Mouse (Mus musculus) cerebellum, adult 2 months (tissue): ENCODE measurements around the gene Ptges. TPM values are rescaled to one million over a fixed set of nuclear protein-coding genes. Genes with fewer than 3 reads are reported as not detected.
A peak's percentile ranks its signal among the peaks of the same experiment; 100 is the strongest.

Experiments used
- DNase-seq, 2 experiments: peaks; one replicate each; pipeline ENCODE4 v3.0.0; 2021
- H3K27ac ChIP-seq: fragments of 200-500 bp; 2 replicates; pipeline ENCODE4 v1.5.1; 2012; ENCODE audit warnings: low read length, control low read depth, inconsistent platforms; ENCODE audit not compliant: insufficient read depth
- H3K27me3 ChIP-seq: fragments of 200-500 bp; 2 replicates; pipeline ENCODE4 v1.6.1; 2012; ENCODE audit warnings: inconsistent platforms, mild to moderate bottlenecking, low read length, moderate library complexity; ENCODE audit not compliant: control insufficient read depth, insufficient read depth
- H3K4me1 ChIP-seq: fragments of 200-500 bp; 2 replicates; pipeline ENCODE4 v1.6.1; 2011; ENCODE audit warnings: low read length; ENCODE audit not compliant: control insufficient read depth, insufficient read depth
- H3K4me3 ChIP-seq: fragments of 200-500 bp; replicated peaks from 2 replicates; pipeline ENCODE3; 2011; ENCODE audit warnings: mild to moderate bottlenecking, low read depth, low read length, control low read depth; ENCODE audit not compliant: insufficient read depth
- CTCF ChIP-seq: fragments of 200-500 bp; IDR thresholded peaks from 2 replicates; pipeline ENCODE4 v1.5.1; 2011; ENCODE audit warnings: low read depth, mild to moderate bottlenecking, control low read depth, low read length, moderate library complexity, borderline replicate concordance; ENCODE audit not compliant: insufficient read depth
- POLR2A ChIP-seq: fragments of 200-500 bp; IDR thresholded peaks from 2 replicates; pipeline ENCODE4 v1.6.1; 2011; ENCODE audit warnings: low read length, control low read depth, borderline replicate concordance; ENCODE audit not compliant: insufficient read depth
- WGBS: fragments of 180-500 bp; shearing (Covaris S2); methylation state at CpG from one replicate; pipeline ENCODE4 v1.1.7; 2018; 5-methylcytosine and 5-hydroxymethylcytosine counted together
- polyA plus RNA-seq: library from polyadenylated mRNA; depleted of rRNA; stranded (reverse); fragments of >200 nt; gene quantifications from 2 replicates; pipeline ENCODE4 v1.2.3, GENCODE M21; 2012

The Ptges gene
- polyA plus RNA-seq, 1 experiment, result 3.7 TPM

DNA sequence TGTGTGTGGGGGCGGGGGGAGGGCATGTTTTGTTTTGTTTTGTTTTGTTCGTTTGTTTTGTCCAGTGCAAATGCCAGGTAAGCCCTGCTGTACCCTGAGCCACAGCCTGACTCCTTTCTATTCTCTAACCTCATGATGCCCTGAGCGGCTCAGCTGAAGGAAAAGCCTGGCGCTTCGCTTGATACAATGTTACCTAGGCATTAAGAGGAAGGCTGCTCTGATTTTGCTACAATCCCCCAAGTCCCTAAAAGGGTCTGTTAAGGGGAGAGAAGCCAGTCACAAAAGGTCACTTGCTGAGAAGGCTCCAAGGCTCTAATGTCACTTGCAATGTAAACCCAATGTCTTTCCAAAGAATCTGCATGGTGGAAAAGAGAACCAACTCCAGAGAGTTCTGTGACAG lies 14.3 kb downstream of the Ptges start:
- 84% methylated on average over 5 of the region's 5 CpGs for WGBS
- Histone ChIP-seq H3K27me3 (no peaks in the 10 kb centered on the region), H3K4me1 (peaks cover 3% of the 10 kb centered on the region; the same call in 1 of the 2 replicates), H3K4me3 (no peak overlapping the region), H3K27ac (no peak overlapping the region)
- no peak for TF ChIP-seq CTCF
- TF ChIP-seq POLR2A, result no peak
- no peak for DNase-seq

DNA sequence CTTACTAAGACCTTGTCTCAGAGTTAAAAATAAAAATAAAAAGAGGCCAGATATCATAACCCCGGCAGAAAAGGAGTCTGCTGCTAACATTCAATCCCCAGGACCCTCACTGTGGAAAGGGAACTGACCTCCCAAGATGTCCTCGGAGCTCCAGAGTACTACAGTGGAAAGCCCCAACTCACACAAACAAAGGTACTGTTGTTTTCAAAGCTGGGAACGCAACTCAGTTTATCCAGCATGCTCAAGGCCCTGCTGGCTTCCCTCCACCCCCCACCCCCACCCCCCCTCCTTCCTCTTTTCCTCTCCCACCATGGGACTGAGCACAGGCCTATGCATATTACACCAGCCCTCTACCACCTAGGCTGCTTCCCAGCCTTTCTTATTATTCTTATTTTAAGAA lies 14.8 kb downstream of the Ptges start:
- Histone ChIP-seq H3K4me1 (peaks cover 3% of the 10 kb centered on the region; the same call in 1 of the 2 replicates), H3K4me3 (no peak overlapping the region), H3K27ac (no peak overlapping the region), H3K27me3 (no peaks in the 10 kb centered on the region)
- WGBS, result 48% methylated on average over 3 of the region's 3 CpGs
- DNase-seq, result no peak
- TF ChIP-seq POLR2A (no peak), CTCF (no peak)

DNA sequence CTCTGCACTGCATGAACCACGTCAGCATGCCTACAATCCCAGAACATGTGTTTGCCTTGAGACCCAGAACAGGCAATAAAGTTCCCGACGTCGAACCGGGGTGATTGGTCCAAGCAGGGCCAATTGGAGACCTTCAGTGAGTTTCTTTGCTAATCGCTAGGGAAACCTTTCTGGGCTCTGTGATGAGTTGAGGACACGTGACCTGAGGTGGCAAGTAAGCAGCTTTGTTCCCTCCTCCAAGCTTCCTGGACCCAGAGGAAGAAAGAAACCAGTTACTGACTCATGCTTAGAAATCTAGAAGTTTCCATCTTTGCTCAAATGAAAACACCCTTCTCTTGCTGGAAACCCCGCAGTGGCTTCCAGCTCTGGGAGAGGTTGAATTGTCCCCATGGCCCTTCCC lies 16.6 kb downstream of the Ptges start:
- 89% methylated on average over 8 of the region's 8 CpGs for WGBS
- Histone ChIP-seq H3K4me3 (no peak overlapping the region), H3K4me1 (peaks cover 3% of the 10 kb centered on the region; the same call in 1 of the 2 replicates), H3K27ac (no peak overlapping the region), H3K27me3 (no peaks in the 10 kb centered on the region)
- TF ChIP-seq CTCF (no peak), POLR2A (no peak)
- DNase-seq, result no peak

DNA sequence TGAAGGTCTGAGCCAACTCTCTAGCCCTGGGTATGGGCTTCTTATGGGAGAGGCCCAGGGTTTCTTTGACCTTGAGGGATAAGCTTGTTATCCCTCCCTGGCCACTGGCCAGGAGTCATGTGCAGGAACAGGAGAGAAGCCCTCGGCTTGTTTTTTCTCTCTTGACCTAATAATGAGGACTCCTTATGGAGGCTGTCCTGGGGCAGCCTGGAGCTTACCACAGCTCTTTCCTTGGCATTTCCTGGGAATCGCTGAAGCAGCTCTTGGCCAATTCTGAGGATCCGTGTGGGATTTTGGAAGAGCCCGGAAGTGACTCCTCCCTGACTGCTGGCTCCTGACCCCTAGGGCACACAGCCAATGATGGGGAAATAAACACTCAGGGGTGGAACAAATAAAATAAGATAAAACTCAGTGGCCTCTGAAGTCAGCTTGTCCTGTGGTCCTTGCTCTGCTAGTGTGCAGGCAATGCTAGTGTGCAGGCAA lies 17.3 kb downstream of the Ptges start:
- WGBS, result 34% methylated on average over 4 of the region's 4 CpGs

GRCm38 (mm10) chr2:30906641-30907040 lies 23.0 kb downstream of the Ptges start:
- Histone ChIP-seq H3K27me3 (no peaks in the 10 kb centered on the region; the same call in 1 of the 2 replicates), H3K4me1 (peaks cover 3% of the 10 kb centered on the region; the same call in 1 of the 2 replicates), H3K4me3 (no peak overlapping the region), H3K27ac (no peak overlapping the region)
- 75% methylated on average over 4 of the region's 4 CpGs for WGBS
- no peak for DNase-seq
- TF ChIP-seq CTCF, result no peak
- TF ChIP-seq POLR2A, result no peak

More for the DNA sequence above, 17.3 kb downstream of the Ptges start:
- DNase-seq, result no peak
- Histone ChIP-seq H3K4me1 (no peaks in the 10 kb centered on the region), H3K27ac (no peak overlapping the region), H3K27me3 (no peaks in the 10 kb centered on the region), H3K4me3 (no peak overlapping the region)
- TF ChIP-seq POLR2A (no peak), CTCF (no peak)

DNA sequence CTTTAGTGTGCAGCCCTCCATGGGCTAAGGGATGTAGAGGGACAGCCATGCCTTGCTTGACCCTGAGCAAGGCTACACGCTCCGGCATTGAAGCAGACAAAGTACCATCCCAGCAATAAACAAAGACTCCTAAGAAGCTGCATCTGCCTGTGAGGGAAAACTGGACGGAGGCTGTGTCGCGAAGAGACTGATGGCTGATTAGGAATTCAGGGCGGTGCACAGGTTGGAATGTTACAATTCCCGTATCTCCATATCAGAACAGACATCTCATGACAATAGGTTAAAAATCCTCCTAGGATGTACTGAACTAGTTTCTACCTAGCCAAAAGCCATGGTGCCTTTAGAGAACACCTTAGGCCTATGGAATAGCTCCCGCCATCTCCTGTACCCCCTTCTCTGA lies 23.8 kb downstream of the Ptges start:
- TF ChIP-seq CTCF (no peak), POLR2A (no peak)
- H3K4me3 ChIP-seq, result no peak overlapping the region
- no peaks in the 10 kb centered on the region; the same call in 1 of the 2 replicates for H3K27me3 ChIP-seq
- DNase-seq, result no peak
- H3K27ac ChIP-seq, result no peak overlapping the region
- H3K4me1 ChIP-seq, result peaks cover 3% of the 10 kb centered on the region; the same call in 1 of the 2 replicates
- 94% methylated on average over 8 of the region's 8 CpGs for WGBS

- 60% methylated on average over 7 of the region's 7 CpGs for whole genome bisulfite sequencing
- Histone ChIP-seq H3K4me1 (peaks cover 3% of the 10 kb centered on the region; the same call in 1 of the 2 replicates), H3K4me3 (no peak overlapping the region), H3K27ac (no peak overlapping the region), H3K27me3 (no peaks in the 10 kb centered on the region; the same call in 1 of the 2 replicates)
- TF ChIP-seq POLR2A (no peak), CTCF (no peak)
- DNase-seq, result peak; percentile 29 to 34
Measured at GRCm38 (mm10) chr2:30904991-30905390, 24.7 kb downstream of the Ptges start.

- 81% methylated on average over 6 of the region's 6 CpGs for WGBS
- Histone ChIP-seq H3K27me3 (no peaks in the 10 kb centered on the region; the same call in 1 of the 2 replicates), H3K4me1 (peaks cover 3% of the 10 kb centered on the region; the same call in 1 of the 2 replicates), H3K4me3 (no peak overlapping the region), H3K27ac (no peak overlapping the region)
- no peak for DNase-seq
- TF ChIP-seq CTCF (no peak), POLR2A (no peak)
Measured at GRCm38 (mm10) chr2:30904231-30904630, 25.4 kb downstream of the Ptges start.
